Mouse (Mus musculus) urinary bladder, postnatal 36 days (tissue): Measurements from ENCODE around the gene Nlgn1.

Source experiments
- DNase-seq, 2 experiments: peaks; one replicate each; pipeline ENCODE4 v3.0.0; 2022; ENCODE audit warnings: low spot score in 2 of 2, mixed read lengths in 1 of 2

Nlgn1 gene

GRCm38 (mm10) chr3:26332400-26333238, at the start of gene Nlgn1:
Nlgn1 (minus strand) TSS chr3:26332460.
- DNase-seq, result no peak

GRCm38 (mm10) chr3:26378272-26378671, 46.0 kb upstream of the Nlgn1 start:
- DNase-seq, result no peak

GRCm38 (mm10) chr3:26355082-26355481, 22.8 kb upstream of the Nlgn1 start:
- DNase-seq, result no peak

- DNase-seq, result no peak
Observed at GRCm38 (mm10) chr3:26354483-26355030, 22.3 kb upstream of the Nlgn1 start.

GRCm38 (mm10) chr3:26337495-26337894, 5.2 kb upstream of the Nlgn1 start:
- no peak for DNase-seq

GRCm38 (mm10) chr3:26333239-26333811, 1.1 kb upstream of the Nlgn1 start:
- DNase-seq, result no peak

- DNase-seq, result no peak
Observed at GRCm38 (mm10) chr3:26331177-26332061, 841 bp downstream of the Nlgn1 start.

GRCm38 (mm10) chr3:26330863-26331176, 1.4 kb downstream of the Nlgn1 start:
- no peak for DNase-seq

- DNase-seq, result no peak
Observed at GRCm38 (mm10) chr3:26330019-26330418, 2.2 kb downstream of the Nlgn1 start.

GRCm38 (mm10) chr3:26324510-26324909, 7.8 kb downstream of the Nlgn1 start:
- DNase-seq, result no peak

- DNase-seq, result no peak
Observed at GRCm38 (mm10) chr3:26317397-26317796, 14.9 kb downstream of the Nlgn1 start.

- no peak for DNase-seq
Observed at GRCm38 (mm10) chr3:26297869-26298268, 34.4 kb downstream of the Nlgn1 start.

- no peak for DNase-seq
Observed at GRCm38 (mm10) chr3:26270894-26271795, 61.1 kb downstream of the Nlgn1 start.

GRCm38 (mm10) chr3:26246564-26246963, 85.7 kb downstream of the Nlgn1 start:
- no peak for DNase-seq

- no peak for DNase-seq
Observed at GRCm38 (mm10) chr3:26243274-26243673, 89.0 kb downstream of the Nlgn1 start.

GRCm38 (mm10) chr3:26230006-26230405, 102.3 kb downstream of the Nlgn1 start:
- DNase-seq, result no peak

GRCm38 (mm10) chr3:26228827-26229226, 103.4 kb downstream of the Nlgn1 start:
- peak in 1 of 2 experiments; percentile 1 for DNase-seq

- DNase-seq, result no peak
Observed at GRCm38 (mm10) chr3:26228172-26228781, 104.0 kb downstream of the Nlgn1 start.

GRCm38 (mm10) chr3:26223500-26223899, 108.8 kb downstream of the Nlgn1 start:
- no peak for DNase-seq

- no peak for DNase-seq
Observed at GRCm38 (mm10) chr3:26216231-26216630, 116.0 kb downstream of the Nlgn1 start.

GRCm38 (mm10) chr3:26202702-26203101, 129.6 kb downstream of the Nlgn1 start:
- DNase-seq, result no peak
